Mouse (Mus musculus): ENCODE data around the gene Galnt9. TPM values are rescaled to one million over a fixed set of nuclear protein-coding genes. Genes with fewer than 3 reads are reported as not detected.

The Galnt9 gene
- polyA plus RNA-seq, 1 experiment from 2014 or later: 14.2 TPM

GRCm38 (mm10) chr5:110541456-110541855, 2.7 kb upstream of the Galnt9 start:
- 76% methylated on average over 6 of the region's 6 CpGs for WGBS
- ATAC-seq (replicated peaks): no peak
- Histone ChIP-seq H3K9ac (replicated peaks) (no peak overlapping the region), H3K4me2 (replicated peaks) (no peak overlapping the region), H3K9me3 (no peaks in the 10 kb centered on the region), H3K4me3 (no peak overlapping the region), H3K27me3 (peaks cover 39% of the 10 kb centered on the region), H3K36me3 (no peaks in the 10 kb centered on the region), H3K4me1 (peaks cover 13% of the 10 kb centered on the region; the same call in 1 of the 2 replicates), H3K27ac (replicated peaks) (no peak overlapping the region)

- 0 out of 2 replicates have a peak overlapping the region, but pooled peaks have one; percentile 55 for H3K27ac ChIP-seq (replicated peaks)
- no peaks in the 10 kb centered on the region for H3K36me3 ChIP-seq
- H3K4me1 ChIP-seq: peaks cover 13% of the 10 kb centered on the region; the same call in 1 of the 2 replicates
- H3K4me3 ChIP-seq: peak overlapping the region; percentile 57
- H3K9me3 ChIP-seq: no peaks in the 10 kb centered on the region
- peaks cover 44% of the 10 kb centered on the region for H3K27me3 ChIP-seq
- H3K4me2 ChIP-seq (replicated peaks): peak overlapping the region; percentile 77
- peak overlapping the region; percentile 61 for H3K9ac ChIP-seq (replicated peaks)
- peak; percentile 40 for ATAC-seq (replicated peaks)
- 2% methylated on average over 24 of the region's 24 CpGs for WGBS
Measured at GRCm38 (mm10) chr5:110544691-110545069, 525 bp downstream of the Galnt9 start.

GRCm38 (mm10) chr5:110545311-110545710, 1.2 kb downstream of the Galnt9 start:
- Histone ChIP-seq H3K27me3 (peaks cover 44% of the 10 kb centered on the region), H3K4me2 (replicated peaks) (peak overlapping the region; percentile 77), H3K4me3 (peak overlapping the region; percentile 57), H3K4me1 (peaks cover 13% of the 10 kb centered on the region; the same call in 1 of the 2 replicates), H3K36me3 (no peaks in the 10 kb centered on the region), H3K27ac (replicated peaks) (no peak overlapping the region), H3K9me3 (no peaks in the 10 kb centered on the region), H3K9ac (replicated peaks) (no peak overlapping the region)
- no peak for ATAC-seq (replicated peaks)
- 75% methylated on average over 7 of the region's 7 CpGs for WGBS

GRCm38 (mm10) chr5:110546136-110546535, 2.0 kb downstream of the Galnt9 start:
- H3K9me3 ChIP-seq: no peaks in the 10 kb centered on the region
- WGBS: 86% methylated on average over 11 of the region's 11 CpGs
- peak overlapping the region; percentile 77 for H3K4me2 ChIP-seq (replicated peaks)
- no peaks in the 10 kb centered on the region for H3K36me3 ChIP-seq
- no peak overlapping the region for H3K27ac ChIP-seq (replicated peaks)
- ATAC-seq (replicated peaks): no peak
- no peak overlapping the region for H3K4me3 ChIP-seq
- no peak overlapping the region for H3K9ac ChIP-seq (replicated peaks)
- H3K4me1 ChIP-seq: peaks cover 13% of the 10 kb centered on the region; the same call in 1 of the 2 replicates
- H3K27me3 ChIP-seq: peaks cover 44% of the 10 kb centered on the region

GRCm38 (mm10) chr5:110546726-110547406, 2.7 kb downstream of the Galnt9 start:
- H3K4me1 ChIP-seq: peaks cover 13% of the 10 kb centered on the region; the same call in 1 of the 2 replicates
- no peak overlapping the region for H3K27ac ChIP-seq (replicated peaks)
- H3K9me3 ChIP-seq: no peaks in the 10 kb centered on the region
- no peak overlapping the region for H3K9ac ChIP-seq (replicated peaks)
- H3K36me3 ChIP-seq: no peaks in the 10 kb centered on the region
- H3K4me3 ChIP-seq: no peak overlapping the region
- no peak for ATAC-seq (replicated peaks)
- WGBS: 83% methylated on average over 5 of the region's 5 CpGs
- no peak overlapping the region for H3K4me2 ChIP-seq (replicated peaks)
- H3K27me3 ChIP-seq: peaks cover 44% of the 10 kb centered on the region

- 31% methylated on average over 7 of the region's 7 CpGs for WGBS
- H3K4me2 ChIP-seq (replicated peaks): no peak overlapping the region
- H3K27ac ChIP-seq (replicated peaks): no peak overlapping the region
- H3K9ac ChIP-seq (replicated peaks): no peak overlapping the region
- H3K9me3 ChIP-seq: no peaks in the 10 kb centered on the region
- no peak for ATAC-seq (replicated peaks)
- no peak overlapping the region for H3K4me3 ChIP-seq
- peaks cover 13% of the 10 kb centered on the region; the same call in 1 of the 2 replicates for H3K4me1 ChIP-seq
- peaks cover 35% of the 10 kb centered on the region for H3K27me3 ChIP-seq
- no peaks in the 10 kb centered on the region for H3K36me3 ChIP-seq
Measured at GRCm38 (mm10) chr5:110548446-110548845, 4.3 kb downstream of the Galnt9 start.

GRCm38 (mm10) chr5:110550189-110550588, 6.0 kb downstream of the Galnt9 start:
- no peak overlapping the region for H3K4me2 ChIP-seq (replicated peaks)
- H3K9ac ChIP-seq (replicated peaks): no peak overlapping the region
- no peak for ATAC-seq (replicated peaks)
- WGBS: 79% methylated on average over 2 of the region's 2 CpGs
- peaks cover 19% of the 10 kb centered on the region for H3K27me3 ChIP-seq
- H3K4me1 ChIP-seq: peaks cover 7% of the 10 kb centered on the region; the same call in 1 of the 2 replicates
- no peaks in the 10 kb centered on the region for H3K36me3 ChIP-seq
- no peaks in the 10 kb centered on the region for H3K9me3 ChIP-seq
- H3K27ac ChIP-seq (replicated peaks): no peak overlapping the region
- no peak overlapping the region for H3K4me3 ChIP-seq

GRCm38 (mm10) chr5:110550841-110551240, 6.7 kb downstream of the Galnt9 start:
- no peak for ATAC-seq (replicated peaks)
- 25% methylated on average over 4 of the region's 4 CpGs for WGBS
- no peak overlapping the region for H3K9ac ChIP-seq (replicated peaks)
- H3K9me3 ChIP-seq: no peaks in the 10 kb centered on the region
- no peak overlapping the region for H3K4me2 ChIP-seq (replicated peaks)
- no peak overlapping the region for H3K4me3 ChIP-seq
- H3K4me1 ChIP-seq: peaks cover under 1% of the 10 kb centered on the region; the same call in 1 of the 2 replicates
- H3K27ac ChIP-seq (replicated peaks): no peak overlapping the region
- H3K27me3 ChIP-seq: peaks cover 12% of the 10 kb centered on the region
- H3K36me3 ChIP-seq: no peaks in the 10 kb centered on the region

GRCm38 (mm10) chr5:110552005-110552404, 7.8 kb downstream of the Galnt9 start:
- Histone ChIP-seq H3K27me3 (0 out of 2 replicates have a peak, but pooled peaks cover 1% of the 10 kb centered on the region), H3K4me2 (replicated peaks) (no peak overlapping the region), H3K9ac (replicated peaks) (no peak overlapping the region), H3K4me1 (no peaks in the 10 kb centered on the region), H3K4me3 (no peak overlapping the region), H3K9me3 (no peaks in the 10 kb centered on the region), H3K36me3 (no peaks in the 10 kb centered on the region), H3K27ac (replicated peaks) (no peak overlapping the region)
- no peak for ATAC-seq (replicated peaks)
- 66% methylated on average over 3 of the region's 3 CpGs for whole genome bisulfite sequencing

- H3K27ac ChIP-seq (replicated peaks): no peak overlapping the region
- WGBS: 77% methylated on average over 4 of the region's 4 CpGs
- no peak for ATAC-seq (replicated peaks)
Measured at GRCm38 (mm10) chr5:110553315-110553714, 9.2 kb downstream of the Galnt9 start.

GRCm38 (mm10) chr5:110555198-110555597, 11.0 kb downstream of the Galnt9 start:
- Histone ChIP-seq H3K4me2 (replicated peaks) (no peak overlapping the region), H3K36me3 (no peaks in the 10 kb centered on the region), H3K27me3 (no peaks in the 10 kb centered on the region), H3K4me1 (no peaks in the 10 kb centered on the region), H3K9me3 (no peaks in the 10 kb centered on the region), H3K27ac (replicated peaks) (no peak overlapping the region), H3K4me3 (no peak overlapping the region), H3K9ac (replicated peaks) (no peak overlapping the region)
- ATAC-seq (replicated peaks): no peak
- 58% methylated on average over 2 of the region's 2 CpGs for WGBS

More at GRCm38 (mm10) chr5:110553315-110553714, 9.2 kb downstream of the Galnt9 start:
- H3K36me3 ChIP-seq: no peaks in the 10 kb centered on the region
- no peaks in the 10 kb centered on the region for H3K9me3 ChIP-seq
- H3K27me3 ChIP-seq: no peaks in the 10 kb centered on the region
- H3K9ac ChIP-seq (replicated peaks): no peak overlapping the region
- H3K4me3 ChIP-seq: no peak overlapping the region
- H3K4me1 ChIP-seq: no peaks in the 10 kb centered on the region
- no peak overlapping the region for H3K4me2 ChIP-seq (replicated peaks)

GRCm38 (mm10) chr5:110558368-110558767, 14.2 kb downstream of the Galnt9 start:
- H3K9me3 ChIP-seq: no peaks in the 10 kb centered on the region
- H3K4me1 ChIP-seq: peaks cover 10% of the 10 kb centered on the region
- no peak overlapping the region for H3K27ac ChIP-seq (replicated peaks)
- no peak overlapping the region for H3K4me3 ChIP-seq
- no peak for ATAC-seq (replicated peaks)
- H3K4me2 ChIP-seq (replicated peaks): no peak overlapping the region
- no peaks in the 10 kb centered on the region for H3K27me3 ChIP-seq
- H3K36me3 ChIP-seq: no peaks in the 10 kb centered on the region
- H3K9ac ChIP-seq (replicated peaks): no peak overlapping the region
- 16% methylated on average over 8 of the region's 8 CpGs for whole genome bisulfite sequencing
